Mouse (Mus musculus): ENCODE measurements around the gene Sp3. TPM values are rescaled to one million over a fixed set of nuclear protein-coding genes. Genes with fewer than 3 reads are reported as not detected.
A peak's percentile ranks its signal among the peaks of the same experiment; 100 is the strongest.
"Not testable (repeated sequence)": the region's sequence is repeated elsewhere in the genome, so short reads cannot be mapped to it uniquely, and the experiment has no call there.

Gene Sp3
- polyA plus RNA-seq, 1 experiment from 2014 or later = 88.0 TPM

- no peaks in the 10 kb centered on the region for H3K4me1 ChIP-seq (ENCODE audit: control insufficient read depth, insufficient read depth, low read length)
- no peak overlapping the region for H3K4me2 ChIP-seq (ENCODE audit: low read depth, low read length)
- no peaks in the 10 kb centered on the region for H3K36me3 ChIP-seq (replicated peaks; ENCODE audit: control insufficient read depth, insufficient read depth, low read depth, low read length)
- no peaks in the 10 kb centered on the region for H3K27me3 ChIP-seq (ENCODE audit: control insufficient read depth, insufficient read depth, low read length)
- ATAC-seq (replicated peaks; ENCODE audit: insufficient number of reproducible peaks, low FRiP score, low TSS enrichment, low read depth) = no peak
- H3K9me3 ChIP-seq (replicated peaks; ENCODE audit: control insufficient read depth, low read length) = no peaks in the 10 kb centered on the region
- 88% methylated on average over 9 of the region's 9 CpGs for WGBS
- no peak for DNase-seq (ENCODE audit: low spot score)
- H3K27ac ChIP-seq (replicated peaks; ENCODE audit: low read depth, low read length) = no peak overlapping the region
- no peak overlapping the region for H3K9ac ChIP-seq (replicated peaks; ENCODE audit: low read length)
- no peak overlapping the region for H3K4me3 ChIP-seq (ENCODE audit: low read depth, low read length)
Measured at GRCm38 (mm10) chr2:72911527-72911926, 68.7 kb downstream of the Sp3 start.

GRCm38 (mm10) chr2:72909046-72909445 is 71.2 kb downstream of the Sp3 start:
- DNase-seq (ENCODE audit: low spot score) (no peak), ATAC-seq (replicated peaks; ENCODE audit: insufficient number of reproducible peaks, low FRiP score, low TSS enrichment, low read depth) (no peak)
- Histone ChIP-seq H3K27ac (replicated peaks; ENCODE audit: low read depth, low read length) (no peak overlapping the region), H3K36me3 (replicated peaks; ENCODE audit: control insufficient read depth, insufficient read depth, low read depth, low read length) (no peaks in the 10 kb centered on the region), H3K27me3 (ENCODE audit: control insufficient read depth, insufficient read depth, low read length) (no peaks in the 10 kb centered on the region), H3K9me3 (replicated peaks; ENCODE audit: control insufficient read depth, low read length) (no peaks in the 10 kb centered on the region), H3K4me2 (ENCODE audit: low read depth, low read length) (no peak overlapping the region), H3K4me3 (ENCODE audit: low read depth, low read length) (no peak overlapping the region), H3K4me1 (ENCODE audit: control insufficient read depth, insufficient read depth, low read length) (no peaks in the 10 kb centered on the region), H3K9ac (replicated peaks; ENCODE audit: low read length) (no peak overlapping the region)
- WGBS = 80% methylated on average over 4 of the region's 4 CpGs

GRCm38 (mm10) chr2:72908191-72908910 is 71.9 kb downstream of the Sp3 start:
- H3K4me2 ChIP-seq (ENCODE audit: low read depth, low read length) = no peak overlapping the region
- no peak overlapping the region for H3K9ac ChIP-seq (replicated peaks; ENCODE audit: low read length)
- WGBS = 82% methylated on average over 20 of the region's 20 CpGs
- no peak for DNase-seq (ENCODE audit: low spot score)
- no peaks in the 10 kb centered on the region for H3K9me3 ChIP-seq (replicated peaks; ENCODE audit: control insufficient read depth, low read length)
- no peaks in the 10 kb centered on the region for H3K27me3 ChIP-seq (ENCODE audit: control insufficient read depth, insufficient read depth, low read length)
- H3K4me3 ChIP-seq (ENCODE audit: low read depth, low read length) = no peak overlapping the region
- H3K36me3 ChIP-seq (replicated peaks; ENCODE audit: control insufficient read depth, insufficient read depth, low read depth, low read length) = no peaks in the 10 kb centered on the region
- no peak overlapping the region for H3K27ac ChIP-seq (replicated peaks; ENCODE audit: low read depth, low read length)
- no peaks in the 10 kb centered on the region for H3K4me1 ChIP-seq (ENCODE audit: control insufficient read depth, insufficient read depth, low read length)
- ATAC-seq (replicated peaks; ENCODE audit: insufficient number of reproducible peaks, low FRiP score, low TSS enrichment, low read depth) = no peak

- Histone ChIP-seq H3K9ac (replicated peaks; ENCODE audit: low read length) (no peak overlapping the region), H3K4me1 (ENCODE audit: control insufficient read depth, insufficient read depth, low read length) (no peaks in the 10 kb centered on the region), H3K4me2 (ENCODE audit: low read depth, low read length) (no peak overlapping the region), H3K4me3 (ENCODE audit: low read depth, low read length) (no peak overlapping the region), H3K27me3 (ENCODE audit: control insufficient read depth, insufficient read depth, low read length) (no peaks in the 10 kb centered on the region), H3K9me3 (replicated peaks; ENCODE audit: control insufficient read depth, low read length) (no peaks in the 10 kb centered on the region), H3K27ac (replicated peaks; ENCODE audit: low read depth, low read length) (no peak overlapping the region), H3K36me3 (replicated peaks; ENCODE audit: control insufficient read depth, insufficient read depth, low read depth, low read length) (no peaks in the 10 kb centered on the region)
- DNase-seq (ENCODE audit: low spot score) (peak; percentile 81), ATAC-seq (replicated peaks; ENCODE audit: insufficient number of reproducible peaks, low FRiP score, low TSS enrichment, low read depth) (0 out of 2 replicates have a peak, but pooled peaks have one; percentile 56)
- WGBS = 30% methylated on average over 8 of the region's 8 CpGs
Measured at GRCm38 (mm10) chr2:72906745-72907144, 73.5 kb downstream of the Sp3 start.

- not testable (repeated sequence) for H3K4me2 ChIP-seq (ENCODE audit: low read depth, low read length); H3K27me3 ChIP-seq (ENCODE audit: control insufficient read depth, insufficient read depth, low read length); H3K9ac ChIP-seq (replicated peaks; ENCODE audit: low read length); H3K9me3 ChIP-seq (replicated peaks; ENCODE audit: control insufficient read depth, low read length); ATAC-seq (replicated peaks; ENCODE audit: insufficient number of reproducible peaks, low FRiP score, low TSS enrichment, low read depth); H3K4me3 ChIP-seq (ENCODE audit: low read depth, low read length); H3K4me1 ChIP-seq (ENCODE audit: control insufficient read depth, insufficient read depth, low read length); DNase-seq (ENCODE audit: low spot score); H3K27ac ChIP-seq (replicated peaks; ENCODE audit: low read depth, low read length); H3K36me3 ChIP-seq (replicated peaks; ENCODE audit: control insufficient read depth, insufficient read depth, low read depth, low read length)
- WGBS = 93% methylated on average over 16 of the region's 16 CpGs
Measured at GRCm38 (mm10) chr2:72902816-72903680, 77.2 kb downstream of the Sp3 start.

GRCm38 (mm10) chr2:72898782-72899305 is 81.4 kb downstream of the Sp3 start:
- Histone ChIP-seq H3K4me1 (ENCODE audit: control insufficient read depth, insufficient read depth, low read length) (no peaks in the 10 kb centered on the region), H3K27me3 (ENCODE audit: control insufficient read depth, insufficient read depth, low read length) (no peaks in the 10 kb centered on the region), H3K9me3 (replicated peaks; ENCODE audit: control insufficient read depth, low read length) (no peaks in the 10 kb centered on the region; the same call in 1 of the 2 replicates), H3K4me2 (ENCODE audit: low read depth, low read length) (no peak overlapping the region), H3K9ac (replicated peaks; ENCODE audit: low read length) (no peak overlapping the region), H3K4me3 (ENCODE audit: low read depth, low read length) (no peak overlapping the region), H3K36me3 (replicated peaks; ENCODE audit: control insufficient read depth, insufficient read depth, low read depth, low read length) (no peaks in the 10 kb centered on the region), H3K27ac (replicated peaks; ENCODE audit: low read depth, low read length) (no peak overlapping the region)
- DNase-seq (ENCODE audit: low spot score) (no peak), ATAC-seq (replicated peaks; ENCODE audit: insufficient number of reproducible peaks, low FRiP score, low TSS enrichment, low read depth) (no peak)
- 88% methylated on average over 2 of the region's 2 CpGs for WGBS

GRCm38 (mm10) chr2:72898094-72898781 is 82.0 kb downstream of the Sp3 start:
- Histone ChIP-seq H3K9me3 (replicated peaks; ENCODE audit: control insufficient read depth, low read length) (no peaks in the 10 kb centered on the region; the same call in 1 of the 2 replicates), H3K27ac (replicated peaks; ENCODE audit: low read depth, low read length) (no peak overlapping the region), H3K4me2 (ENCODE audit: low read depth, low read length) (no peak overlapping the region), H3K9ac (replicated peaks; ENCODE audit: low read length) (no peak overlapping the region), H3K27me3 (ENCODE audit: control insufficient read depth, insufficient read depth, low read length) (no peaks in the 10 kb centered on the region), H3K4me1 (ENCODE audit: control insufficient read depth, insufficient read depth, low read length) (no peaks in the 10 kb centered on the region), H3K36me3 (replicated peaks; ENCODE audit: control insufficient read depth, insufficient read depth, low read depth, low read length) (no peaks in the 10 kb centered on the region), H3K4me3 (ENCODE audit: low read depth, low read length) (no peak overlapping the region)
- ATAC-seq (replicated peaks; ENCODE audit: insufficient number of reproducible peaks, low FRiP score, low TSS enrichment, low read depth) (no peak), DNase-seq (ENCODE audit: low spot score) (no peak)
- WGBS = 85% methylated on average over 3 of the region's 3 CpGs
